Mouse (Mus musculus): ENCODE measurements around the gene Tbc1d30.

The Tbc1d30 gene

DNA sequence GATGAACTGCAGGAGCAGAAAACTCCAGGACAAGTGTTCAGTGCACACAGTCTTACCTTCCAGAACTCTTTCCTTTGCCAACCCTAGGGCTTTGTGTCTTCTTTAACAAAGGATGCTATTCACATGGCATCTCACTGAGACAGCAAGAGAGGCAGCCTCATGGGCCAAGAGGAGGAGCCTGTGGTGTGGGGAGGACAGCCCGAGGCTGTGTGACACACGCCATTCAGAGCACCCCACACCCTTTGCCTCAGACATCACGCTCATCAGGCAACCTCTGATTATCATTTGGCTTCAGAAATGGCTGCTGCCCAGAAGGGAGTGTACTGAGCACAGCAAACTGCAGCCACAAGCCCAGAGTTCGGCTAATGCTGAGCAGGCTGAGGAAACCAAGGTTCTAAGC lies 36.9 kb downstream of the Tbc1d30 start:
- no peak for DNase-seq (ENCODE audit: low spot score in 2 of 2)

DNA sequence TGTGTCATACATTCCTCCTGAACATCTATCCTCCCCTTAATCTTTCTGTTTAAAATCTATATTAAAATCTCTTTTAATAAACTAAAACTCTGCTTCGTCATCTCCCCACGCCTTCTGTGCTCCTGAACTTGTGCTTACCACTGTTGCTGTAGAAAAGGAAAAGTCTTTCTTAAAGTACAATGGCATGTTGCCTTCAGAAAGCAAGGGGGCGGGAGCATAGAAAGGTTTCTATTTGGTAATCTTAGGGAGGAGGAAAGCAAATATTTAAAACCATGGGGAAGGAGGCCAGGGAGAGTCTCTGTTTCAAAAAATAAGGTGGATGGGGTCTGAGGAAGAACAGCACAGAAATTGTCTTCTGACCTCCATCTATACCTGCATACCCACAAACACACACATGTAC lies 38.0 kb downstream of the Tbc1d30 start:
- DNase-seq (ENCODE audit: low spot score in 2 of 2) = no peak

DNA sequence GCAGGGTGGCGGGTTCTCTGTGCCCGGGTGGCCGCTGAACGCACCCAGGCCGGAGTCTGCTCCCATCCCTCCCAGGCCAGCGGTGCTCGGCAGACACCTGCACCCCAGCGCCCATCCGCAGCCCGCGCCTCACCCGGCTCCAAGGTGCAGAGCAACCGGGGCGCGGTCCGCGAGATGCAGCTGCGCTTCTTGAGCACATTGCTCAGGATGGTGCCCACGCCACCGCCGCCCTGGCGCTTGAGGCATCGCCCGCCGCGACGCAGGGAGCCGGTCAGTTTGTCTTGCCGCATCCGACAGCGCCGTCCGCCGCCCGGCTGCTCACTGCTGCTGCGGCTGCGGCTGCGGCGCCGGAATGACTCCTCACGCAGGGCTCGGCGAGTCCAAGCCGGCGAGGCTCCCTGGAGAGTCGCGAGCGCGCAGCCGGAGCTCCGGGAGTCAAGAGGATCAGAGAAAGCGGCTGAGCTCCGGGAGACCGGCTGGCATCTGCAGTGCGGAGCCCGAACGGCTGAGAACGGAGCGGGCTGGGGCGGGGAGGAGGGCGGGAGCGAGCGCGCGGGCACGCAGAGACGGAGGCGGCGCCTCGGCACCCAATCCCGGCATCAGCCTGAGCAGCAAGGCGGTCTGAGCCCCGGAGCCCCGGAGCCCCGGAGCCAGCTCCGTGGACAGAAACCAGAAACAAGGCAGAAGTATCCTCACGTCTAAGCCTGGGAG lies 40.4 kb downstream of the Tbc1d30 start:
- peak; percentile 54 to 77 for DNase-seq (ENCODE audit: low spot score in 2 of 2)

DNA sequence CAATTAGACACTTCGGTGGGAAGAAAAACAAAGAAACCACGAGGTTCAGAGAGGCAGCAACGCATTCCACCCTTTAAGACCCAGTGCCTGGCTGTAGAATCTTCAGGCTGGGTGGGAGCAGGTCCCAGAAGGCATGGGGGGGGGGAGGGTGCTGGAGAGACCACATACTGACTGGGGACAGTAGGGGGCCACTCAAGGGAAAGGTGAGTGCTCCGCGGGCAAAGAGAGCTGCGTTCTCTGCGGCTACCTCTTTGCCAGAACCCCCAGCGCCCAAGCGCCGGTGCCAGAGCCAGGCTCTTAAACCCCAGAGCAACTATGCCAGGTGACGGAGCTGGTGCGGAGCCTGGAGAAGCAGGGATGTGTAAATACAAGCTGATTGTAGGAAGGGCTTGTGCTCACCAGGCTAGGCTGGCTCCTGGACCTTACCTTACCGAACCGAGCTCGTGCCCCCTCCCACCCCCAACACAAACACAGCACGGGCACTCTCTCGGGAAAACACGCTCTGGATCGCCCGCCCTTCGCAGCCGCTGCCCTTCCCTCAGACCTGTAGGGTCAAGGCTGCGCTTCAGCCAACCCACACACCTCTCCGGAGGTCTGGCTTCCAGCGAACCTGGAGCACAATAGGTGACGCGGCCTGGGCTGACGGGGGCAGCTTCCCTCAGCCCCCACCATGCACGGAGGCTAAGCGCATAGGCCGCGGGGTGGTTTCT lies 41.1 kb downstream of the Tbc1d30 start:
- DNase-seq (ENCODE audit: low spot score in 2 of 2) = no peak

DNA sequence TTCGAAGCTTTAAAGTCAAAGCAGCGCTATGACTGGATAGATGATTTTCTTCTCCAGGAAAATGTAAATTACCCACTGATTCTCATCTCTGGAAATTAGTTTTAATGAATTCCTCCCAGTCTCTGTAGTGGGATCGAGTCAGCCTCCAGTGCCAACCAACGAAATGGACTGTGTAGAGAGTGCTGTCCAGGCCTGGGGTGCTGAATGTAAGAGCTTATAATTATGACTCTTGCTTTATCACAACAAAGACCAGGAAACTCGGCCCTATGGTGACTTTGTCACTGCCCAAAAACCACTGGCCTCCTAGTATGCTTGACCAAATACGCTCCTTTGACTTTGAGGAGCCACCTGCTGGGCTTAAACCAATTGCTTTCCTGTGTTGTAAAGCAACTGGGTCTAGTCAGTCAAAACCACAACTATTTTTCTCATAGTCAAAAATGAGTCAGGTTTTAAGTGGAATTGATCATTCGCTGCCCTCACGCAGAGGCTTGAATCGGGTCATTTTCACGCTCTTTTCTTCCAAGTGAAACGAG lies 41.9 kb downstream of the Tbc1d30 start:
- no peak for DNase-seq (ENCODE audit: low spot score in 2 of 2)

DNA sequence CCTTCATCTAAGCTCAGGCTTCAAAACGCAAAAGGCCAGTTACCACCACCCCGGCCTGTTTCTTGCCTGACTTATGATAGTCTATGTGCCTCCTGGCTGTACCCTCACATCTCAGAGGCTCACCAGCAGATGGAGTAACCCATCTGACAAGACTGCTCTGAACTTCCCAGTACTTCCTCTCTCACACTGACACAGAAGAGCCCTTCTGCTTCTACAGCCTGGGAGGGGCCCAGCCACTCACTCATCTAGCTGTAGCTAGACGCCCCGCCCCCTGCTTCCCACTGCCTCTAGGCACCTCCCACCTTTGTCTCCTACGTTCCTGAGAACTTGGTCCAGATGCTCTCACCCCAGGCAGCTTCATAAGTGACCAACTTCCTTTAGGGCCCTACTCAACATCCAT lies 45.6 kb downstream of the Tbc1d30 start:
- no peak for DNase-seq (ENCODE audit: low spot score in 2 of 2)

DNA sequence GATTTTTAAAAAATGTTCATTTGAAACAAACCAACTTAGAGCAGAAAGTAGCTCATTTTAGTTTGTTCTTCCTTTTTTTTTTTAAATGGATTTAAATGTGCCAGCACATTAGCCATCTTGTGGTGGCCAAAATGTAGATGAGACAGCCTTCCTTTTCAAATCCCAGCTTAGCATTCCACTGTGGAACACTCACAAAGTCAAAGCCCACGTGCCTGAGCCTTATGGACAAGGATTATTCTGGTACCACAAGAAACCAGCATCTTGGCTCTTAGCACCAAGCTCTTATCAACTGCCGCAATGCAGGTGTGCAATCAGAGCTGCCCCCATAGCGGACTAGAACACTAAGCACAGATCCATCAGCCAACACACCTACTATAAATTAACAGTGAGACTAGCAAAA lies 47.5 kb downstream of the Tbc1d30 start:
- DNase-seq (ENCODE audit: low spot score in 2 of 2) = no peak

DNA sequence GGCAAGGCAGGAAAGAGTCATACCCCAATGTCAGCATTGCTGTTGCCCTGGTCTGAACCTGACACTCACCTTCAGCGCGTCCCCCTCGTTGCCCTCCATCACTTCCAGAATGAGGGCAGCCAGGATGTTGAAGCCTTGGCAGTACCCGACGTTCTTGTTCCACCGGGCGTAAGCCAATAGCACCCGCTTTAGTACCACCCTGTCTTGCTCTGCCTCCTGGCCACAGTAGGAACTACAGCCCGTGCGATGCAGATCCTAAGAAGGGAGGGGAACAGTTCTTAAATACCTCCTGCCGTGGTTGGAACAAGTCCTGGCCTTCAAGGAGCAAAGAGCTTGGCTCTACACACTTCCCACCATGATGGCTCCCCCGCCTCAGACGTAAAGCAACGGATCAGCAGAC lies 49.2 kb downstream of the Tbc1d30 start:
- DNase-seq (ENCODE audit: low spot score in 2 of 2) = no peak

DNA sequence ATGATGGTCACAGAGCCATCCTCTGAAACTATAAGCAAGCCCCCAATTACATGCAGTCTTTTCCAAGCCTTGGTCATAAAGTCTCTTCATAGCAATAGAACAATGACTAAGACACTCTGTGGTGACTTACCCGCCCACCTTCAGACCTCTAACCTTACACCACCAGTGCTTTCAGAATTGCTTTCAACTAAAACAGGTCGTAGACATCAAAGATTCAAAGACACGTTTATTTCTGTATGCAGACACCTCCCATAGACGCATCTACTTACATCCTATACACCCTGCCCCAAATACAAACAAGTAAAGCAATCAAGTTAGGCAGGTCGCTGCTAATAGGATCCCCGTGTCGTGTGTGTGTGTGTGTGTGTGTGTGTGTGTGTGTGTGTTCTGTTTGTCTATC lies 50.4 kb downstream of the Tbc1d30 start:
- no peak for DNase-seq (ENCODE audit: low spot score in 2 of 2)

DNA sequence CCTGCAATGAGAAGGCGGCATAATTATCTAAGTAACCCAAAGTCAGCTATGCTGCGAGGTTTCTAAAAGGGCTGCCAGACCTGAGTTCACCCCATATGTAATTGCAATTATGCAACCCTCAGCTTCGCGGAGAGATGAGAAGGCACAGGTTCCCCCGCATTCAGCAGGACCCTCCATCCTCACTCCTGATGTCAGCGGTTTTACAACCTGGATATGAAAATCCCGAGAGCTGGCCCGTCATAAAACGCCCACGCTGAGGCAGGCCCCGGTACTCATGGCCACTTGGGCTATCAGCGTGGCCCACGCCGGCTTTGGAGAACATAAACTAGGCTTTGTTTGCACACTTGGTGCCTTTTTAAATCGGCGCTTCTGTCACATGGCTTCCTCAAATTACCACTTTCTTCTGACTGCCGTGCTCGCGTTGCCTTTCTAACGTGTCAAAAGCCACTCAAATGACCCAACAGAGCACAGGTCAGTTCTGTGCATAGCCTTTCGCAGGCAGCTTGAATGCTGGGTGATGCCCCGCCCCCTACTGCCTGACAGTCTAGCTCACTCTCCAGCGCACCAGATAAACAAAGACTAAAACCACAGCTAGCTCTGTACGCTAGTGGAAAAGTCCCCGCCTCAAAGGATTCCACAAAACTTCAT lies 53.9 kb downstream of the Tbc1d30 start:
- DNase-seq (ENCODE audit: low spot score in 2 of 2) = peak in 1 of 2 experiments; percentile 28

DNA sequence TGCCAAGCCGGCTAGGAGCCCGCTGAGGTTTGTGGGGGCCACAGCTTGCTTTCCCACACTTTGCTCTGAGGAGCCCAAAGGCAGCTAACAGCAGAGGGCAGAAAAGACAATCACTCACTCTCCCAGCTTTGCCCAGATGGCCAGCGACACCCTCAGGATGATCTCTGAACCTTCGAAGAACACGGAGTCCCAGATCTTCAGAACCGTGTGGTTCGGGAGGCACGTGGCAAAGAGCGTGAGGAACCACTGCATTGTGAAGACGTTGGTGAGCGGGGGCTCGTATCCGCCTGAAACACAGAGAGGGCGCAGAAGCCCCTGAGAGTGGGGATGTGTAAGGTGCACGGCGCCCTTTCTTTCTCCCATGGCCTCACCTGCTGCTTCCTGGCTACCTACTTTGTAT lies 56.6 kb downstream of the Tbc1d30 start:
- DNase-seq (ENCODE audit: low spot score in 2 of 2) = no peak

DNA sequence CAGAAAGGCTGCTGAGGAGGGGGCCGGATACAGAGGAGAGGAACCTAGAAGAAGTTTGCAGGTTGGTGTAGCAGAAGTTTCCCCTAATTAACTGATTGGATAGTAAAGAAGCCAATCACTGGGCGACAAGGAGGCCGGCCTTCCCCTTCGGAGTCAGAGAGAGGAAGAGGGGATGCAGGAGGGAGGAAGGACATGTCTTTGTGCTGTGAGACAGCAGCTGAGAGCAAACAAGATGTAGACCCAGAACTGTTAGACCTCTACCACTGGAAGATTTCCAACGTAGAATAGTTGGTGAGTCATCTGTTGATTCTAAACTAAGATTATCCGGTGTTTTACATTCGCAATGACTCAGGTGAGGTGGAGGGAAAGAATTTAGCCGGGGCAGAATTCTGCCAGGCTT lies 57.2 kb downstream of the Tbc1d30 start:
- DNase-seq (ENCODE audit: low spot score in 2 of 2) = no peak

DNA sequence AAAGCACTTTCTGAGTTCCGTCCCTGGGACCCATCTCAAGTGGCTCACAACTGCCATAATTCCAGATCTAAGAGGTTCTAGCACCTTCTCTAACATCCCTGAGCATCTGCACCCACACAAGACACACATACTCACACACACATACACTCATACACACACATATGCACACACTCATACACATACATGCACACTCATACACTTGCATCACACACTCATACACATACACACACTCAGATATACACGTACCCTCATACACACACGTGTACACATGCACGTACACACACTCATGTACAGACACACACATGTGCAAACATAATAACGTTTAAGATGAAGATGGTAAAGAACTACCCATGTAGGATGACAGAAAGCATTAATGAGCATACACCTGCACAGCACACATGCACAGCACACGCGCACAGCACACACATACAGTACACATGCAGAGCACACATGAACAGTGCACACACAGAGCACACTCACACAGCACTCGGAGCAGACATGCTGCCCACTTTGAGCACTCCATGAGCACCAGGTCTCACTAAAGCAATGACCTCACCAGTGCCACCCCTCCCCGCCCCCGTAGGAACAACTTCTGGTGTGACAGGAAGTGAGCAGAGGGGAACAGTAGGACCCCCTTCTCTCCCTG lies 59.7 kb downstream of the Tbc1d30 start:
- DNase-seq (ENCODE audit: low spot score in 2 of 2) = no peak

DNA sequence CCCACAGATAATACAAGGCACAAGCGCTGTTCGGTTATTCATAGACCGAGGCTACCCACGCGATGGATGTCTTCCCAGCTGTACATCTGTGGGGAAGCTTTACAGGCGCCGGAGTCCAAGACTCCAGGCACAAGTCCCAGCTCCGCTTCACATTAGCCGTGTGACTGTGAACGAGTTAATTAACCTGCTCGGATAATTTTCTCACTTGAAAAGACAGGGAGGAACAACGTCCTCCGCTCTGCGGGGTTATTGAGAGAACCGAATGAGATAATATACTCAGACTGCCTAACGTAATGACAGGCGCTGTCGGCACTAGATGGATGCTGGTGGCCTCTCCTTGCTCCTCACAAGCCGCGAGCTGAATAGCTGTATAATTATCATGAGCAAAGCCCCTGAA lies 60.4 kb downstream of the Tbc1d30 start:
- peak in 1 of 2 experiments; percentile 47 for DNase-seq (ENCODE audit: low spot score in 2 of 2)

DNA sequence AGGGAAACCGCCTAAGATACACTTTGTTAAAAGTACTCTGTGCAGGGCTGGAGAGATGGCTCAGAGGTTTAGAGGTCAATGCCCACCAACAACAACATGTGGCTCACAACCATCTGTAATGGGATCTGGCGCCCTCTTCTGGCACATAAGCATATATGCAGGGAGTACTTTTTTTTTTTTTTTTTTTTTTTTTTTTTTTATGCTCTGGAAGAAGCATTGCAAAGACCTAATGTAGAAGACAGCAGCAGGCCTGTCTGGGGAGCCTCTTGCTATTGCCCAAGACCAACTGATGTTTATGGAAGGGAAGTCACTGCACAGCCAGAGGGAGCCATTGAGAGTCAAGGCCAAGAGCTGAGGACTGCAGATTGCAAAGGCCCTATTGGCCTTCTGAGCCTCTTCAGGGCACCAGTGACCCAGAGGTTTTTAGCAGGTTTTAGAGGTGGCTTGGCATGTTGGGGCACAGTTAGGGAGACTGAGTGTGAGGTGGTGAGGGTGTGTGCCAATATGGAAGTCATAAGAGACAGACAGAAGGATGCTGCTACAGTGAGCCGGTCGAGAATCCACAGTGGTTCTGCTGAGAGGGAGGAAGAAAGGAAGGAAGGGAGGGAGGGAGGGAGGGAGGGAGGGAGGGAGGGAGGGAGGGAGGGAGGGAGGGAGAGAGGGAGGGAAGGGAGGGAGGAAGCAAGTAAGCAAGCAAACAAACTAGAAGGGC lies 61.0 kb downstream of the Tbc1d30 start:
- DNase-seq (ENCODE audit: low spot score in 2 of 2) = no peak

DNA sequence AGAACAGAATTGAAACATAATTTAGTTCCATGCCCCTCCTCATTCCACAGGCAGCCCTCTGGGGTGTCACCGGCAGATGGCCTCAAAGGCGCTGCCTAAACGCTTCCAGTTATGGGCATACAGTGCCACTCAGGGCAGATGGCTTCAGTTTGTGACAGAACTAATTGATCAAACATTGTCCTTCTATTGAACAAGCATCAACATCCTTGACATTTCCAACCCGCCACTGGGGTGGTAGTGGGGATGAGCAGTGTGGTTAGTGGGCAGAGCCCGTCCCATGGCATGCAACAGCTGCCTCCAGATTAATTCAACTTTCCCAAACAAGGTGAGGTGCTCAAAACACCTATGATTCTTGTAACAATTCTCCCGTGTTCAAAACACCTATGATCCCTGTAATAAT lies 68.2 kb downstream of the Tbc1d30 start:
- no peak for DNase-seq (ENCODE audit: low spot score in 2 of 2)

DNA sequence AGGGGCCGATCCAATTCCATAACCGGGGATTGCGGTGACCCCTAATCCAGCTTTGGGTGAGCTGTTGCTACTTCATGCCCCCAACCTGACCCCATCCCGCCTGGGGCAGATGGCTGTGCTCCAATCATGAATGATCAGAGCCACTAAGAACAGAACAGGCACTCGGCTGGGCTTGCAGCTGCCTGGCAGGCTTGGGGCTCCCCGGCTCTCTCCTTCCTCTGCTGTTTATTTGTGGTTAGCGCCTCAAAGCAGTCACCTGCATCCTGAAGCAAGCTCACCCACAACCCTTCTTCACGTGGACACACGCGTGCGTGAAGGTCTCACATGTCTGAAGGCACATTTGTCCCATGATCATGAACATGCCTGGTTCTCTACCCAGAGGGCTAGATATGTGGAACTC lies 68.6 kb downstream of the Tbc1d30 start:
- no peak for DNase-seq (ENCODE audit: low spot score in 2 of 2)

DNA sequence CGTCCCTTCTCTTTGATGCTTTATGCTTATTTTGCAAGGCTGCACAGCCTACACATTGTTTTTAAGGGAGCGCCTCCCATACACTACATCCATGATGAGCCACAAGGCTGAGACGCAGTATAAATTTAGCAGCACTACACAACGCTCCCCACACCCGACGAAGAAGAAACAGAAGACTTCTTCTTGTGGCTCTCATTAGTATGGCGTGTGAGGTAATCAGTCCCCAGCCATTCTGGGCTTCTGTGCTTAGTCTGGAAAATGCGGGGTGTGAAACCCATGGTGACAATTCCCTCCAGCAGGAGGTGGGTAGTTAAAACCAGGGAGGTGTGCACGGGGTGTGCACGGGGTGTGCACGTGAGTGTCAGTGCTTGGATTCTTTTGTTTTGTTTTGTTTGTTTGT lies 70.1 kb downstream of the Tbc1d30 start:
- peak; percentile 37 to 63 for DNase-seq (ENCODE audit: low spot score in 2 of 2)

DNA sequence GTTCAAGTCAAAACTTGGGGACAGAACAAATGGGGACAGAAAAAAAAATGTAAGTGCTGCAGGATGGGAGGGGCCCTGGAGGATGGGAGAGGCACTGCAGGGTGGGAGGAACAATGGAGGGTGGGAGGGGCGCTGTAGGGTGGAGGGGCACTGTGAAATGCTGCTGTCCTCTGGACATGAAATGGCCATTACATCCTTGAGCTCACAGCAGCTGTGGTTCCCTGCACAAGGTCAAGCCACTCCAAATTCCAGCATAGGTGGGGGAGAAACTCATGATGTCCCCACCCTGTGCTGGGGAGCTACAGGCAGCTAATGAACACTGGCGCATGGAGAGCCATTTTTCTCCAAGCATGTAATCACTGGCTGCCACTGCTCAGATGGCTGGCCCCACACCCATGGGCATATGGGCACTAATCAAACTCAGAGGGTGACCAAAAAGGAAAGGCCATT lies 74.0 kb downstream of the Tbc1d30 start:
- DNase-seq (ENCODE audit: low spot score in 2 of 2) = no peak

DNA sequence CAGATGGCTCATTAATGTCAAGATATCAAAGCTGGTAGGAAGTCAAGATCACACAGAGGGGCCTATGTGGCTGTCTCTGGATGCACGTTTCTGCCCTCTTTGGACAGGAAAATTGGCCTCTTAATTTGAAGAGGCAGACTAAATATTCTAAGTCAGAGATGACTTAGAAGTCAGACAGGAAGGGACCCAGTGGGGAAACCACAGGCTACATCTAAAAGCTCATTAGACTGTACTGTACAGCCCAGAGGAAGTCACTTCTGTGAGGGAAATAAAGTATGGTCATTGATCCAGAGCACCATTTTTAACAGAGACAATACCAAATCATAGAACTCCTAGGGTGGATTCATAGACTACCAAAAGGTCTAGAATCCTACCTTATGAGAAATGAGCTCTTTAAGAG lies 76.1 kb downstream of the Tbc1d30 start:
- DNase-seq (ENCODE audit: low spot score in 2 of 2) = no peak

DNA sequence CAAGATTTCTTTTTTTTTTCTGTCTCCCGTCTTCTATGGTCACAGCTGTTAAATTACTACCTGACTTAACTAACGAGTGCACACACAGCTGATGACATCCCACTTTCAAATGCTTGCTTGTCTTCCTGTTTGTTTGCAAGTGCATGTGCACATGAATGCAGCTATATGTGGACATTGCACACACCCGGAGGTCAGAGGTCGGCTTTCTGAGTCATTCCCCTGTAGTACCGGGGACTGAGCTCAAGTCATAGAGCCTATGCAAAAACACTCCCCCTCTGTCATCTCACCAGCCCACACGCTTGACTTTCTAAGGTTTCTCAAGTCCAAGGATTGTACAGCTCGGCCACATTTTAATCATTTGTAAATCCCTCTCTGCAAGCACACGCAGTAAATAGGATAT lies 80.1 kb downstream of the Tbc1d30 start:
- no peak for DNase-seq (ENCODE audit: low spot score in 2 of 2)

DNA sequence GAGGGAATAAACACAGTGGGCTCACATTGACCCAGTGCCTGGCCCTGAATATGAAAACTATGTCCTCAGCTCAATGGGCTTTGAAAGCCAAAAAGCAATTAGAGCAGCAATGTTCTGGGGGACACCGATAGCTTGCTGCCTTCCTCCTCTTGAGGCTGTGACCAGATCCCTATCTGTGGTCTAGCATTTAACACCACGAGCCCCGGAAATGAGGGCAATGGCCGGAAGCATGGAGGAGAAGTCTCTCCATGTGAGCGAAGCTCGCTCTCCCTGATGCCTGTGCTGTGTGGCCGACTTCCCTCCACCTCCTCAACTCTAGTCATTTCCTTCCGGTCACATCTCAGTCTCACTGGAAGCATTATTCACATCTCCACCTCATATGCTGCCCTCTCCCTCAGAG lies 82.3 kb downstream of the Tbc1d30 start:
- no peak for DNase-seq (ENCODE audit: low spot score in 2 of 2)
